Mouse (Mus musculus) megakaryocyte, embryonic 14.5 days (primary cell): ENCODE results near the gene Srsf1. TPM values are rescaled to one million over a fixed set of nuclear protein-coding genes. Genes with fewer than 3 reads are reported as not detected.
A peak's percentile ranks its signal among the peaks of the same experiment; 100 is the strongest.

Source experiments
- H3K27me3 ChIP-seq: replicated peaks from 2 replicates; pipeline ENCODE3; 2012; ENCODE audit warnings: inconsistent platforms
- H3K36me3 ChIP-seq: replicated peaks from 2 replicates; pipeline ENCODE3; 2012; ENCODE audit warnings: low read length, inconsistent platforms, mixed read lengths
- H3K4me1 ChIP-seq: 2 replicates; pipeline ENCODE4 v1.6.1; 2012; ENCODE audit warnings: inconsistent platforms
- H3K4me3 ChIP-seq: replicated peaks from 2 replicates; pipeline ENCODE3; 2012; ENCODE audit warnings: moderate library complexity, mild to moderate bottlenecking, inconsistent platforms
- H3K9me3 ChIP-seq: 2 replicates; pipeline ENCODE4 v1.6.1; 2012; ENCODE audit warnings: inconsistent platforms
- FLI1 ChIP-seq: IDR thresholded peaks from 2 replicates; pipeline ENCODE4 v1.6.1; 2012; ENCODE audit warnings: low read length, inconsistent platforms, mixed read lengths
- GATA1 ChIP-seq: IDR thresholded peaks from 3 replicates; pipeline ENCODE4 v1.6.1; 2012; ENCODE audit warnings: mixed read lengths, low read length, inconsistent platforms, borderline replicate concordance
- polyA plus RNA-seq: library from polyadenylated mRNA; stranded (reverse); fragments of >175 nt; gene quantifications from 2 replicates; pipeline ENCODE4 v1.2.3, GENCODE M21; 2012; ENCODE audit warnings: low replicate concordance; ENCODE audit not compliant: insufficient read depth

Srsf1 gene
- polyA plus RNA-seq, result 25.7 and 74.9 TPM in 2 replicates

DNA sequence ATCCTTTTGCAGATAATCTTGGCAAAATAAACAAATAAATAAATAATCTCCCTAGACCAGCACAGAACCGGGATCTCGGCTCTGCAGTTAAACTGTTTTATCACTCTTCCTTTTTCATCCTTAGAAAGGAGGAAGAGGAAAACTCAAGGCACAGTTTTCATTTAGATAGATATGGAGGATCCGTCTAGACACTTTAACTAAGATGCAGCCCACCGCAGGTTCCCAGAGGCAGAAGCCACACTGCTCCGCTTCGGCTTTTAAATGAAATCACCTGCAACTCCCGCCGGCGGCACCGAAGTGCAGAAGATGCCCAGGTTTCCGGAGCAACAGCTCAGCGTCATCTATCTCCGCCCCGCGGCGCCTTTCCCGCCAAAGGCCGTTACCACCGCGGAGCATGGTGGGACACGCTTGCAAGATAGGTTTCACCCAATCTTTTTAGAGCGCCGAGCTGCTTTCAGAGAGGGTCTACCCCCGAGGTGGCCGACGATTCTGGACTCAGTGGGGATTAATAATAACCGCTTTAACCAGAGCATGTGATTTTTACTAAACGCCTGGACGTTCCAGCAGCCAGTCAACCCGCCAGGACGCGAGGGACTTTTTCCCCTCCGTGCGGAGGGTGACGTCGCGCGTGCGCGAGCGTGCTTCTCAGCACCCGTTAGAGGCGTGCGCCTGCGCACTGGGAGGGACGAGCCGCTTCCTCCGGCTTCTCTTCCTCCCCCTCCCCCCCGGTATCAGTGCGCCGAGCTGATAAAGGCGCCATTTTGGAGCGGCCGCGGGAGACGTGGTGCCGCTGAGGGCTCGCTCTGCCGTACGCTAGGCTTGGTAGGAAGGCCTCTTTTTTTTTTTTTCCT is at the start of gene Srsf1:
Gene Srsf1, plus strand, starts transcription at position 430 of the 851 bp plus-strand sequence.
- Histone ChIP-seq H3K9me3 (no peaks in the 10 kb centered on the region), H3K36me3 (peaks cover 35% of the 10 kb centered on the region), H3K4me1 (peaks cover 37% of the 10 kb centered on the region), H3K4me3 (peak within 1 kb of the TSS; percentile 98), H3K27me3 (no peaks in the 10 kb centered on the region)
- TF ChIP-seq FLI1, result peak; percentile 59; the same call in 1 of the 2 replicates
- TF ChIP-seq GATA1, result peak; percentile 92

DNA sequence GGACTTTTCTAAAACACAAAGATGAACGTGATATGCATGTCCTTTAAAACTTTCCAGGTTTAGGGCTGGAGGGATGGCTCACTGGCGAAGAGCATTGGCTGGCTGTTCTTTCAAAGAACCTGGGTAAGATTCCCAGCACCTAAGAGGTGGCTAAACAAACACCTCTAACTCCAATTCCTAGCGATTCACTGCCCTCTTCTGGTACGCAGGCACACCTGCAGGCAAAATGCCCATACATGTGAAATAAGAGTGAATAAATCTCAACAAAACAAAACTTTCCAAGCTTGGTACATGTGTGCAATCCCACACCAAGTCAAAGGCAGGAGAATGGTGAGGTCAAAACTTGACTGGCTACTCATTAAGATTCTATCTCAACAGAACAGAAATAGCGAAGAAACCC is 47.4 kb upstream of the Srsf1 start:
- H3K4me3 ChIP-seq, result no peak overlapping the region
- peaks cover 6% of the 10 kb centered on the region; the same call in 1 of the 2 replicates for H3K4me1 ChIP-seq
- H3K27me3 ChIP-seq, result peaks cover 19% of the 10 kb centered on the region
- TF ChIP-seq GATA1, result no peak
- no peak for TF ChIP-seq FLI1
- H3K9me3 ChIP-seq, result peaks cover 32% of the 10 kb centered on the region
- H3K36me3 ChIP-seq, result no peaks in the 10 kb centered on the region

DNA sequence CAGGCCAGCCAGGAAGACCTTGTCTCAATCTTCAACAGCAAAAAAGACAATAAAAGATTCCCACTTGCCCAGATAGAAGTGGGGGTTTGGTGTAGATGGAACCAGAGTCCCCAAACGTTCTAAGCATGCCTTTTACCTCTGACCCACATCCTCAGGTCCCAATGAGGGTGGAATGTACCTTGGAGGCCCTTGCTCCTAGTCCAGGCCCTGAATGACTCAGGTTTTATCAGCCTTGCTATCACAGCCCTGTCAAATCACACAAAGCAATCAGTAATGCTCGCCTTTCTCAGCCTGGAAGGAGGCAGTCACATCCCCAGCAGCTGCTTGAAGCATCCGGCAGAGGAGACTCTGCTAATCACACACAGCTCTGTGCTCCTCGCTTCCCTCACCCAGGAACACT is 44.4 kb upstream of the Srsf1 start:
- no peak for TF ChIP-seq GATA1
- no peak for TF ChIP-seq FLI1

DNA sequence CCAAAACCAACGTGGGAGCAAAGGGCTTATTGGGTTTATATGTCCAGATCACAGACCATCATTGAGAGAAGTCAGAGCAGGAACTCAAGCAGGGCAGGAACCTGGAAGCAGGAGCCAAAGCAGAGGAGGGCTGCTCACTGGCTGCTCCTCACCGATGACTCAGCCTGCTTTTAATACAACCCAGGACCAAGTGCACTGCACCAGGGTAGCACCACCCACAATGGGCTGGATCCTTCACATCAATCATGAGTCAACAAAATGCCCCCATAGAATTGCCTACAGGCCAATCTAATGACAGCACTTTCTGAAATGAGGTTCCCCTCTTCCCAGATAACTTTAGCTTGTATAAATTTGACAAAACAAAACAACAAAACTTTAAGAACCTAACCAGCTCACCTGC is 43.0 kb upstream of the Srsf1 start:
- no peak for TF ChIP-seq FLI1
- no peak for TF ChIP-seq GATA1
- Histone ChIP-seq H3K9me3 (peaks cover 21% of the 10 kb centered on the region), H3K4me3 (peak overlapping the region; percentile 31), H3K27me3 (peaks cover 28% of the 10 kb centered on the region), H3K4me1 (peaks cover 6% of the 10 kb centered on the region; the same call in 1 of the 2 replicates), H3K36me3 (no peaks in the 10 kb centered on the region)

More for the DNA sequence above, 44.4 kb upstream of the Srsf1 start:
- Histone ChIP-seq H3K4me3 (no peak overlapping the region), H3K27me3 (peaks cover 25% of the 10 kb centered on the region), H3K9me3 (peaks cover 27% of the 10 kb centered on the region), H3K4me1 (peaks cover 6% of the 10 kb centered on the region; the same call in 1 of the 2 replicates), H3K36me3 (no peaks in the 10 kb centered on the region)

DNA sequence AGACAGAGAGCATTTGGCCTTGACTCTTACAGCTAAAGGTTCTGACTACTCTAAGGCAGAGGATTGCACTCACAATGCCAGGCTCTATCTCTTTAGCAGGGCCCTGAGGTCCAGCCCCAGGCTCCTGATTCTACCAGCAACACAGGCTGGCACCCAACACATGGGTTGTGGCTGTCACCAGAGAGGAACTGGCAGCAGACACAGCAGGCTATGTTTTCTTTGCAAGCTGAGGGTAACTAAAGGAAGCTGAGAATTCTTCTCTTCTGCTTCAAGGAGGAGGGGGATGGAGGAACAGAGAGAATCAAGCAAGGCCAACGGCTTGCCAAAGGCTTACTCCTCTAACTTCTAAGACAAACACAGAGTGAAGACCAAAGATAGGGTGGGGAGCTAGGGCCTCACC is 38.5 kb upstream of the Srsf1 start:
- Histone ChIP-seq H3K4me3 (no peak overlapping the region), H3K36me3 (no peaks in the 10 kb centered on the region), H3K27me3 (peaks cover 34% of the 10 kb centered on the region), H3K9me3 (peaks cover 7% of the 10 kb centered on the region), H3K4me1 (peaks cover 6% of the 10 kb centered on the region; the same call in 1 of the 2 replicates)
- TF ChIP-seq GATA1, result no peak

DNA sequence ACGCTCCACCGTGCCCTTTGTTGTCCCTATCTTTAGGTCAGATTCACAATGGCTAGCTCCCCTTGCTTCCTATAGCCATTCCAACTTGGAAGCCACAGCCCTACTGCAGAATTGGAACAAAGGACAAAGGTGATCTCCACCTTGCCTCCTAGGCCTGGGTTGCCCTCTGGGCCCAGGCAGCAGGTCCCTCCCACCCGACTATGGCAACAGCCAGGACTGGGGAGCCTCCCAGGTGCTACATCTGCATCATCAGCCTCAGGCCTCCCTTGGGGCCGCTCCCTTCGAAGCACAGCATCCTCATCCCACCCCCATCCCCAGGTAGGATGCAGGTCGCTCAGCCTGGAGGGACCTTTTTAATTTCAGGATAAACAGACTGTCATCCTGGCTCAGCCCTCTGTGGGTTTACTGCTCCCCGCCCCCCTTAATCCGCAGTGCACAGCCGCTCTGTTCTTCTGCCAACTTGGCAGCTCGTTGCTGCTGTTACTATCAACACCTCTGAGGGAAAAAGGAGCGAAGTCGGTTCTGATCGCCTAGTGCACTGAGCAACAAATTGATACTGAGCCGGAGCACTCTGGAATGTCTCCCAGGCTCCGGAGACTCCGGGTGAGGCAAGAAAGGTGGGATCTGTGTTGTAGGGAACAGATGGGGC is 37.5 kb upstream of the Srsf1 start:
- H3K27me3 ChIP-seq, result peaks cover 37% of the 10 kb centered on the region
- H3K9me3 ChIP-seq, result peaks cover 7% of the 10 kb centered on the region
- TF ChIP-seq GATA1 (no peak), FLI1 (no peak)
- H3K4me1 ChIP-seq, result no peaks in the 10 kb centered on the region
- H3K4me3 ChIP-seq, result no peak overlapping the region
- no peaks in the 10 kb centered on the region for H3K36me3 ChIP-seq

DNA sequence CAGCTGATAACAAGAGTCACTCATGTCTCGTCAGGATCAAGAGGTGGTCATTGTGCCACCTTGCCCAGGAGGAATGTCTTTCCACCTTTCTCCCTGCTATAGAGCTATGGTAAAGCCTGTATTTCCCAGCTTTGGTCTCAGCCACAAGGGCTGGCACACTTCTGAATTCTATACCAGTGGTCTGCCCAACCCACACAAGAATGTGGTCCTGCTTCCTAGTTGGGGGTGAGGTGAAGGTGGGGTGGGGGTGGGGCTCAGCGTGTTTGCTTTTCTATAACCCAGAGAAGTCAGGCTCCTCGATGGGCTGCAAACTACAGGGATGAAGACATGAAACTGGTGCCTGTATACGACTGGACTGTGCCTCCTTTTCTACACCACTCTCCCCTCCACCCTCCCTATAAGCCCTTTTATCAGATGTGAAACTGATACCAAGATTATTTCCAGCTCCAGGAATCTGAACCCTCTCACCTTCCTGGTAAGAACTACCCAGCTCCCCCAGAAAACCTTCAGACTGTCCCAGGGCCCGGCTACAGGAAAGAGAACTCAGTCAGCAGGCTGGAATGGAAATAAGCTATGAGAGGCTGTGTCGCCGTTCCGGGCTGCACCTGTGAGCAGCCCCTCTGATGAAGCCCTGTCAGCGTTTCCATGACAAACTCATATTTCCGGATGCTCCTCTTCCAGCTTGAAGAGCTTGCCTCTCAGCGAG is 35.8 kb upstream of the Srsf1 start:
- Histone ChIP-seq H3K9me3 (0 out of 2 replicates have a peak, but pooled peaks cover 2% of the 10 kb centered on the region), H3K4me1 (no peaks in the 10 kb centered on the region), H3K4me3 (no peak overlapping the region), H3K36me3 (no peaks in the 10 kb centered on the region), H3K27me3 (peaks cover 40% of the 10 kb centered on the region)
- TF ChIP-seq FLI1, result no peak
- no peak for TF ChIP-seq GATA1

DNA sequence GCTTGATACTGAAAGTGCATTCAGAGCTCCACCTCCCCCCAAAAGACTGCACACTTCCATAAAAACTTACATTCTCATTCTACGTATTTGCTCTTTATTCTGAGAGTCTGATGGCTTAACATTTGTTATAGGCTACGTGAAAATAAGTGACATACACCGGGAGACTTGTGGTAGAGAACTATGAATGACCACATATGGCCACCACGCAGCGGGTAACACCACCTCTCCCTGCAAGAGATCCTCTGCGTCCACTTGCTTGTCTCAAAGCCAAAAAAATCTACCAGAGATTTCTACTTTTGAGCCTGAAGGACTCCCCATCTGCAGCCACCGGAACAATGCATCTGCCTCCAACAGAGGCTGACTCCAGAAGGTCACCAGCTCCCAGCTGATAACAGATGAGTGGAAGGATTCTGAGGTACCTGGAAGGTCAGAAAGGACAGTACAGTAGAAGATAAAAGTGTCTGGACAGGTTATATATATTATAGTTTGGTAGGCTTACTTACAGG is 35.2 kb upstream of the Srsf1 start:
- H3K9me3 ChIP-seq, result no peaks in the 10 kb centered on the region

DNA sequence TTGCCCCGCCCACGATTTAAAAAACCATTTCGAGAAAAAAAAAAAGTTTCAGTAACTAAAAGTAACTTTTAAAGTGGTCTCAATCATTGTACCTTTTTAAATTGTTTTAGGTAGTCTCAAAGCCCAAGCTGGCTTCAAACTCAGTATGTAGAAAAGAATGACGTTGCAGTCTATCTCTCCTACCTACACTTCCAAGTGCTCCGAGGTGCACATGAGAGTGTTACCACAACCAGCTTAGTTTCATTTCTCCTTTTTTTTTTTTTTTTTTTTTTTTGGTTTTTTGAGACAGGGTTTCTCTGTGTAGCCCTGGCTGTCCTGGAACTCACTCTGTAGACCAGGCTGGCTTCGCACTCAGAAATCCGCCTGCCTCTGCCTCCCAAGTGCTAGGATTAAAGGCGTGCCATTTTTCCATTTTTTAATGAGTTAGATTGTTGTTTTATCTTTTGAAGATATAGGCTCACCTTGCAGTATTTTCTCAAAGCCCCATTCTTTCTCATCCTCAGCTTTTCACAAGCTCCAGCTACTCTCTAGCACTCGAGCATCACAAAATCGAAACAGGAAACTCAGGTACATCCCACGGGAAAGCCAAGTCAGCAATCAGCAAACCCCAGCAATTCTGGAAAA is 34.4 kb upstream of the Srsf1 start:
- Histone ChIP-seq H3K4me1 (no peaks in the 10 kb centered on the region), H3K9me3 (no peaks in the 10 kb centered on the region), H3K27me3 (peaks cover 32% of the 10 kb centered on the region), H3K4me3 (no peak overlapping the region), H3K36me3 (no peaks in the 10 kb centered on the region)
- TF ChIP-seq GATA1 (no peak), FLI1 (no peak)

More for the DNA sequence above, 35.2 kb upstream of the Srsf1 start:
- H3K4me3 ChIP-seq, result no peak overlapping the region
- H3K27me3 ChIP-seq, result peaks cover 37% of the 10 kb centered on the region
- TF ChIP-seq GATA1 (no peak), FLI1 (no peak)
- no peaks in the 10 kb centered on the region for H3K4me1 ChIP-seq
- H3K36me3 ChIP-seq, result no peaks in the 10 kb centered on the region
